Comparison of ENCODE assay signal across 12 mouse cellular contexts in genomic region chr3:122461512-122461881, GRCm38 (mm10).
DNase-seq lines count a peak whose midpoint lies in the region; ATAC-seq lines count a peak whose summit lies in the region.
"Had no signal": no experiment of that assay in that cellular context is flagged by ENCODE, and none has a peak within 500 bp of the region (broad histone marks: within the 10 kb centered on the region; RNA-seq: fewer than 3 reads in every experiment).

No protein-coding gene starts in this region.

- no peaks in the 10 kb centered on the region for H3K9me3 ChIP-seq in lung, embryonic 15.5 days
- no peaks in the 10 kb centered on the region for H3K9me3 ChIP-seq in forebrain, embryonic 12.5 days
- H3K9me3 ChIP-seq in limb, embryonic 10.5 days (replicated peaks) = no peaks in the 10 kb centered on the region
- H3K9me3 ChIP-seq: G1E; liver, embryonic 15.5 days had no signal

- no peak overlapping the region for H3K4me3 ChIP-seq in lung, embryonic 15.5 days
- no peak overlapping the region for H3K4me3 ChIP-seq in forebrain, embryonic 12.5 days (replicated peaks)
- no peak overlapping the region for H3K4me3 ChIP-seq in limb, embryonic 10.5 days
- H3K4me3 ChIP-seq: liver, embryonic 15.5 days had no signal

- H3K4me1 ChIP-seq in lung, embryonic 15.5 days = peaks cover 49% of the 10 kb centered on the region
- H3K4me1 ChIP-seq in forebrain, embryonic 12.5 days = peaks cover 56% of the 10 kb centered on the region
- peaks cover 33% of the 10 kb centered on the region for H3K4me1 ChIP-seq in limb, embryonic 10.5 days

- ATAC-seq in lung, embryonic 15.5 days (ENCODE audit: borderline replicate concordance, extremely low read depth, low FRiP score, low TSS enrichment) = no peak
- peak; percentile 20 for ATAC-seq in forebrain, embryonic 12.5 days (ENCODE audit: low FRiP score)

- 73% methylated on average over 11 of the region's 11 CpGs for WGBS in lung, embryonic 15.5 days
- WGBS in forebrain, embryonic 12.5 days = 13% methylated on average over 11 of the region's 11 CpGs
- 82% methylated on average over 11 of the region's 11 CpGs for WGBS in limb, embryonic 10.5 days

- no peaks in the 10 kb centered on the region for H3K27me3 ChIP-seq in lung, embryonic 15.5 days
- no peaks in the 10 kb centered on the region for H3K27me3 ChIP-seq in forebrain, embryonic 12.5 days
- H3K27me3 ChIP-seq in limb, embryonic 10.5 days (ENCODE audit: low read depth, poor library complexity, severe bottlenecking) = no peaks in the 10 kb centered on the region
- H3K27me3 ChIP-seq: liver, embryonic 15.5 days had no signal

- no peak overlapping the region for H3K9ac ChIP-seq in lung, embryonic 15.5 days
- 0 out of 2 replicates have a peak overlapping the region, but pooled peaks have one; percentile 8 for H3K9ac ChIP-seq in forebrain, embryonic 12.5 days
- H3K9ac ChIP-seq: liver, embryonic 15.5 days had no signal

- no peaks in the 10 kb centered on the region for H3K36me3 ChIP-seq in lung, embryonic 15.5 days
- no peaks in the 10 kb centered on the region for H3K36me3 ChIP-seq in forebrain, embryonic 12.5 days (replicated peaks)
- H3K36me3 ChIP-seq in limb, embryonic 10.5 days = no peaks in the 10 kb centered on the region
- H3K36me3 ChIP-seq: G1E; liver, embryonic 15.5 days had no signal

- intact Hi-C loops in heart, postnatal 10 days (cut with DNase I) = loop anchor here (10.0 kb wide), 1 partner anchor 297 kb away; no protein-coding TSS in a partner anchor

- DNase-seq in lung, postnatal 36 days = no peak
- DNase-seq in limb, embryonic 10.5 days (ENCODE audit: low spot score) = no peak
- peak; percentile 57 for DNase-seq in retina, embryonic 14.5 days (ENCODE audit: low spot score)
- no peak for DNase-seq in heart, postnatal 10 days
- DNase-seq in right cerebral cortex, postnatal 4 days = no peak
- DNase-seq in natural killer cell, adult 2 months (ENCODE audit: low spot score in 2 of 2) = no peak
- DNase-seq: kidney, postnatal 4 days; thymus, postnatal 4 days had no signal

- H3K4me2 ChIP-seq in lung, embryonic 15.5 days = no peak overlapping the region
- H3K4me2 ChIP-seq in forebrain, embryonic 12.5 days = peak overlapping the region; percentile 42
- H3K4me2 ChIP-seq: liver, embryonic 15.5 days had no signal

- H3K27ac ChIP-seq in lung, embryonic 15.5 days = peak overlapping the region; percentile 71
- H3K27ac ChIP-seq in forebrain, embryonic 12.5 days = peak overlapping the region; percentile 82
- peak overlapping the region; percentile 65; the same call in 1 of the 2 replicates for H3K27ac ChIP-seq in limb, embryonic 10.5 days
- H3K27ac ChIP-seq: liver, embryonic 15.5 days had no signal
